Mouse (Mus musculus): ENCODE measurements around the gene Galm. TPM values are rescaled to one million over a fixed set of nuclear protein-coding genes. Genes with fewer than 3 reads are reported as not detected.
A peak's percentile ranks its signal among the peaks of the same experiment; 100 is the strongest.
"Not testable (repeated sequence)": the region's sequence is repeated elsewhere in the genome, so short reads cannot be mapped to it uniquely, and the experiment has no call there.

The Galm gene
- polyA plus RNA-seq, 1 experiment from 2014 or later = 3.4 TPM

GRCm38 (mm10) chr17:80193075-80193474 is 65.8 kb downstream of the Galm start:
- 0 out of 2 replicates have a peak, but pooled peaks cover 4% of the 10 kb centered on the region for H3K4me1 ChIP-seq
- no peak overlapping the region for H3K9ac ChIP-seq
- peak; percentile 45; the same call in 1 of the 2 replicates for ATAC-seq
- no peaks in the 10 kb centered on the region for H3K9me3 ChIP-seq (replicated peaks)
- no peak overlapping the region for H3K4me3 ChIP-seq
- peaks cover 31% of the 10 kb centered on the region for H3K36me3 ChIP-seq (ENCODE audit: poor library complexity, severe bottlenecking)
- H3K27ac ChIP-seq = no peak overlapping the region
- 66% methylated on average over 5 of the region's 5 CpGs for WGBS
- no peak overlapping the region for H3K4me2 ChIP-seq
- no peaks in the 10 kb centered on the region for H3K27me3 ChIP-seq

GRCm38 (mm10) chr17:80199160-80199778 is 72.0 kb downstream of the Galm start:
- H3K27me3 ChIP-seq = no peaks in the 10 kb centered on the region
- peaks cover 11% of the 10 kb centered on the region; the same call in 1 of the 2 replicates for H3K4me1 ChIP-seq
- WGBS = 90% methylated on average over 3 of the region's 3 CpGs
- H3K4me3 ChIP-seq = no peak overlapping the region
- no peak overlapping the region for H3K4me2 ChIP-seq
- no peaks in the 10 kb centered on the region for H3K9me3 ChIP-seq (replicated peaks)
- peaks cover 81% of the 10 kb centered on the region for H3K36me3 ChIP-seq (ENCODE audit: poor library complexity, severe bottlenecking)
- no peak overlapping the region for H3K27ac ChIP-seq
- H3K9ac ChIP-seq = no peak overlapping the region
- ATAC-seq = peak; percentile 36; the same call in 1 of the 2 replicates

- Histone ChIP-seq H3K4me3 (peak overlapping the region; percentile 90), H3K27ac (peak overlapping the region; percentile 99; the same call in 1 of the 2 replicates), H3K4me1 (peaks cover 25% of the 10 kb centered on the region), H3K36me3 (ENCODE audit: poor library complexity, severe bottlenecking) (peaks cover 42% of the 10 kb centered on the region), H3K9me3 (replicated peaks) (no peaks in the 10 kb centered on the region), H3K9ac (peak overlapping the region; percentile 99), H3K27me3 (no peaks in the 10 kb centered on the region), H3K4me2 (peak overlapping the region; percentile 88)
- WGBS = 44% methylated on average over 5 of the region's 5 CpGs
- no peak for ATAC-seq
These were observed 78.4 kb downstream of the Galm start for GRCm38 (mm10) chr17:80205657-80206056.

- H3K27me3 ChIP-seq = no peaks in the 10 kb centered on the region
- peak overlapping the region; percentile 88 for H3K4me2 ChIP-seq
- peak; percentile 71 for ATAC-seq
- H3K9me3 ChIP-seq (replicated peaks) = no peaks in the 10 kb centered on the region
- peaks cover 39% of the 10 kb centered on the region for H3K36me3 ChIP-seq (ENCODE audit: poor library complexity, severe bottlenecking)
- peak overlapping the region; percentile 90 for H3K4me3 ChIP-seq
- peak overlapping the region; percentile 99 for H3K27ac ChIP-seq
- H3K9ac ChIP-seq = peak overlapping the region; percentile 99
- peaks cover 25% of the 10 kb centered on the region for H3K4me1 ChIP-seq
- under 1% methylated on average over 36 of the region's 36 CpGs for WGBS
These were observed 79.0 kb downstream of the Galm start for GRCm38 (mm10) chr17:80206301-80206670.

- Histone ChIP-seq H3K4me2 (peak within 1 kb of the TSS; percentile 88), H3K4me1 (peaks cover 25% of the 10 kb centered on the region), H3K9me3 (replicated peaks) (no peaks in the 10 kb centered on the region), H3K27me3 (no peaks in the 10 kb centered on the region), H3K27ac (peak within 1 kb of the TSS; percentile 99), H3K9ac (peak within 1 kb of the TSS; percentile 99), H3K36me3 (ENCODE audit: poor library complexity, severe bottlenecking) (peaks cover 32% of the 10 kb centered on the region), H3K4me3 (peak within 1 kb of the TSS; percentile 90)
- WGBS = under 1% methylated on average over 92 of the region's 95 CpGs
- ATAC-seq = peak; percentile 94
These were observed 79.7 kb downstream of the Galm start, which contains the start of the genes Srsf7 and Ttc39d for GRCm38 (mm10) chr17:80206671-80207581. Gene Srsf7, minus strand, starts transcription at chr17:80207307. Gene Ttc39d, plus strand, starts transcription at chr17:80207460.

GRCm38 (mm10) chr17:80213998-80214397 is 86.7 kb downstream of the Galm start:
- H3K27ac ChIP-seq; H3K27me3 ChIP-seq; H3K4me2 ChIP-seq; H3K4me1 ChIP-seq; ATAC-seq; H3K4me3 ChIP-seq; H3K36me3 ChIP-seq (ENCODE audit: poor library complexity, severe bottlenecking); H3K9ac ChIP-seq; H3K9me3 ChIP-seq (replicated peaks): not testable (repeated sequence)
- WGBS = 92% methylated on average over 4 of the region's 4 CpGs

GRCm38 (mm10) chr17:80220131-80220530 is 92.9 kb downstream of the Galm start:
- Histone ChIP-seq H3K27ac (no peak overlapping the region), H3K36me3 (ENCODE audit: poor library complexity, severe bottlenecking) (no peaks in the 10 kb centered on the region), H3K4me2 (no peak overlapping the region), H3K27me3 (no peaks in the 10 kb centered on the region), H3K9ac (no peak overlapping the region), H3K4me3 (no peak overlapping the region), H3K4me1 (peaks cover 4% of the 10 kb centered on the region), H3K9me3 (replicated peaks) (no peaks in the 10 kb centered on the region)
- no peak for ATAC-seq
- whole genome bisulfite sequencing = 83% methylated on average over 2 of the region's 2 CpGs

GRCm38 (mm10) chr17:80221202-80221601 is 93.9 kb downstream of the Galm start:
- H3K27me3 ChIP-seq = no peaks in the 10 kb centered on the region
- no peak for ATAC-seq
- no peak overlapping the region for H3K4me2 ChIP-seq
- H3K9ac ChIP-seq = no peak overlapping the region
- H3K36me3 ChIP-seq (ENCODE audit: poor library complexity, severe bottlenecking) = no peaks in the 10 kb centered on the region
- no peak overlapping the region for H3K4me3 ChIP-seq
- no peaks in the 10 kb centered on the region for H3K9me3 ChIP-seq (replicated peaks)
- 72% methylated on average over 9 of the region's 9 CpGs for WGBS
- H3K4me1 ChIP-seq = peaks cover 5% of the 10 kb centered on the region
- no peak overlapping the region for H3K27ac ChIP-seq

GRCm38 (mm10) chr17:80221890-80222628 is 94.8 kb downstream of the Galm start:
- Histone ChIP-seq H3K9me3 (replicated peaks) (no peaks in the 10 kb centered on the region), H3K27me3 (no peaks in the 10 kb centered on the region), H3K4me1 (peaks cover 5% of the 10 kb centered on the region), H3K4me2 (no peak overlapping the region), H3K9ac (no peak overlapping the region), H3K27ac (no peak overlapping the region), H3K36me3 (ENCODE audit: poor library complexity, severe bottlenecking) (no peaks in the 10 kb centered on the region), H3K4me3 (no peak overlapping the region)
- ATAC-seq = no peak
- WGBS = 72% methylated on average over 3 of the region's 3 CpGs

- peak; percentile 50 for ATAC-seq
- H3K27me3 ChIP-seq = no peaks in the 10 kb centered on the region
- peaks cover 5% of the 10 kb centered on the region for H3K4me1 ChIP-seq
- H3K9me3 ChIP-seq (replicated peaks) = no peaks in the 10 kb centered on the region
- WGBS = 11% methylated on average over 9 of the region's 9 CpGs
- H3K27ac ChIP-seq = no peak overlapping the region
- peak overlapping the region; percentile 75 for H3K9ac ChIP-seq
- H3K36me3 ChIP-seq (ENCODE audit: poor library complexity, severe bottlenecking) = peaks cover 13% of the 10 kb centered on the region; the same call in 1 of the 2 replicates
- H3K4me3 ChIP-seq = peak overlapping the region; percentile 57
- H3K4me2 ChIP-seq = peak overlapping the region; percentile 80
These were observed 96.6 kb downstream of the Galm start for GRCm38 (mm10) chr17:80223829-80224228.

- Histone ChIP-seq H3K27ac (peak within 1 kb of the TSS; percentile 81), H3K4me2 (peak within 1 kb of the TSS; percentile 80), H3K4me1 (peaks cover 5% of the 10 kb centered on the region), H3K4me3 (peak within 1 kb of the TSS; percentile 57), H3K27me3 (no peaks in the 10 kb centered on the region), H3K9ac (peak within 1 kb of the TSS; percentile 75), H3K9me3 (replicated peaks) (no peaks in the 10 kb centered on the region), H3K36me3 (ENCODE audit: poor library complexity, severe bottlenecking) (peaks cover 20% of the 10 kb centered on the region; the same call in 1 of the 2 replicates)
- WGBS = under 1% methylated on average over 33 of the region's 33 CpGs
- peak; percentile 99 for ATAC-seq
These were observed 97.2 kb downstream of the Galm start, which contains the start of gene Gemin6 for GRCm38 (mm10) chr17:80224326-80225116. Gene Gemin6, plus strand, starts transcription at chr17:80224441.

Measured in forebrain, embryonic 13.5 days (tissue).